Mouse (Mus musculus): ENCODE data around the gene Hmgcl.

Gene Hmgcl

GRCm38 (mm10) chr4:135926861-135927260, 19.4 kb upstream of the Hmgcl start:
- in situ Hi-C loops (cut with MboI), result loop anchor here (5.0 kb wide), 1 partner anchor 35 kb away; no protein-coding TSS in a partner anchor

- in situ Hi-C loops (cut with MboI), result loop anchor here (5.0 kb wide), 1 partner anchor 36 kb away; no protein-coding TSS in a partner anchor
Measured at GRCm38 (mm10) chr4:135928376-135928775, 17.9 kb upstream of the Hmgcl start.

- in situ Hi-C loops (cut with MboI), result loop anchor here (5.0 kb wide), 1 partner anchor 37 kb away; no protein-coding TSS in a partner anchor
Measured at GRCm38 (mm10) chr4:135929405-135929804, 16.8 kb upstream of the Hmgcl start.

- in situ Hi-C loops (cut with MboI), result loop anchor here (5.0 kb wide), 1 partner anchor 38 kb away; no protein-coding TSS in a partner anchor
Measured at GRCm38 (mm10) chr4:135929828-135930227, 16.4 kb upstream of the Hmgcl start.

GRCm38 (mm10) chr4:135930239-135930638, 16.0 kb upstream of the Hmgcl start:
- in situ Hi-C loops (cut with MboI), result no loop called here

- in situ Hi-C loops (cut with MboI), result no loop called here
Measured at GRCm38 (mm10) chr4:135931832-135932231, 14.4 kb upstream of the Hmgcl start.

- in situ Hi-C loops (cut with MboI), result no loop called here
Measured at GRCm38 (mm10) chr4:135934708-135935500, 11.3 kb upstream of the Hmgcl start.

- in situ Hi-C loops (cut with MboI), result no loop called here
Measured at GRCm38 (mm10) chr4:135935502-135935901, 10.7 kb upstream of the Hmgcl start.

GRCm38 (mm10) chr4:135938858-135939257, 7.4 kb upstream of the Hmgcl start:
- in situ Hi-C loops (cut with MboI), result no loop called here

- in situ Hi-C loops (cut with MboI), result loop anchor here (10.0 kb wide), 1 partner anchor 136 kb away; no protein-coding TSS in a partner anchor
Measured at GRCm38 (mm10) chr4:135941026-135941425, 5.2 kb upstream of the Hmgcl start.

GRCm38 (mm10) chr4:135942193-135942592, 4.1 kb upstream of the Hmgcl start:
- in situ Hi-C loops (cut with MboI), result loop anchor here (10.0 kb wide), 1 partner anchor 137 kb away; no protein-coding TSS in a partner anchor

- in situ Hi-C loops (cut with MboI), result loop anchor here (10.0 kb wide), 1 partner anchor 139 kb away; no protein-coding TSS in a partner anchor
Measured at GRCm38 (mm10) chr4:135943389-135943788, 2.9 kb upstream of the Hmgcl start.

- in situ Hi-C loops (cut with MboI), result loop anchor here (10.0 kb wide), 1 partner anchor 141 kb away; no protein-coding TSS in a partner anchor
Measured at GRCm38 (mm10) chr4:135945706-135946105, 542 bp upstream of the Hmgcl start.

- in situ Hi-C loops (cut with MboI), result loop anchor here (10.0 kb wide), 1 partner anchor 142 kb away; no protein-coding TSS in a partner anchor
Measured at GRCm38 (mm10) chr4:135946659-135947301, 532 bp downstream of the Hmgcl start.

GRCm38 (mm10) chr4:135948142-135948541, 1.9 kb downstream of the Hmgcl start:
- in situ Hi-C loops (cut with MboI), result loop anchor here (10.0 kb wide), 1 partner anchor 143 kb away; no protein-coding TSS in a partner anchor

- in situ Hi-C loops (cut with MboI), result loop anchor here (10.0 kb wide), 1 partner anchor 145 kb away; no protein-coding TSS in a partner anchor
Measured at GRCm38 (mm10) chr4:135949475-135949874, 3.2 kb downstream of the Hmgcl start.

GRCm38 (mm10) chr4:135949911-135950310, 3.7 kb downstream of the Hmgcl start:
- in situ Hi-C loops (cut with MboI), result loop anchor here (10.0 kb wide), 1 partner anchor 145 kb away; no protein-coding TSS in a partner anchor

- in situ Hi-C loops (cut with MboI), result no loop called here
Measured at GRCm38 (mm10) chr4:135950365-135950764, 4.1 kb downstream of the Hmgcl start.

GRCm38 (mm10) chr4:135951505-135951904, 5.3 kb downstream of the Hmgcl start:
- in situ Hi-C loops (cut with MboI), result no loop called here

GRCm38 (mm10) chr4:135953179-135953578, 6.9 kb downstream of the Hmgcl start:
- in situ Hi-C loops (cut with MboI), result no loop called here

GRCm38 (mm10) chr4:135954241-135954640, 8.0 kb downstream of the Hmgcl start:
- in situ Hi-C loops (cut with MboI), result no loop called here

GRCm38 (mm10) chr4:135955886-135956285, 9.6 kb downstream of the Hmgcl start:
- in situ Hi-C loops (cut with MboI), result no loop called here
